Mouse (Mus musculus): ENCODE data around the gene Entpd1. TPM values are rescaled to one million over a fixed set of nuclear protein-coding genes. Genes with fewer than 3 reads are reported as not detected.

Entpd1 gene
- polyA plus RNA-seq, 1 experiment: 41.2 TPM

DNA sequence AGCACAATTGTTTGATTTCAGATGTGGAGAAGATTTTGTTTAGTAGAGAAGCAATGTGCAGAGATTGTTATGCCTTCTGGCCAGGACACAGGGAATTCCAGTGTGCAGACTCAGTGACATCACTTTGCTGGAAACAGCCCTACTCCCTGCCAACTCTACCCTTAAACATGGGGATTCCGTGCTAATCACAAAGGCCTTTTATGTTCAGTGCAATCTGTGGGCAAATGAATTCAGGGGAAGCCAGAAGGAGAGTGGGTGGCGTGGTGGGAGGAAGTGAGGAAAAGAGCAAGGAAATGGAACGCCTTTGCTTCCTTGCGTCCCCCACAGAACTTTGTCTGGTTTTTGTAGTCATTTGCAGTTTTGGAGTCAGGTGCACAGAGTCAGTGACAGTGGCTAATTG lies 90.2 kb downstream of the Entpd1 start:
- TF ChIP-seq POLR2A (IDR thresholded peaks at IDR 0.05; ENCODE audit: borderline replicate concordance, extremely low read depth, low read depth, low read length): no peak
- TF ChIP-seq CTCF (IDR thresholded peaks at IDR 0.05; ENCODE audit: insufficient read depth, low read length): no peak
- 30% methylated on average over 4 of the region's 4 CpGs for WGBS
- Histone ChIP-seq H3K4me3 (replicated peaks; ENCODE audit: extremely low read depth, low read depth, low read length) (no peak overlapping the region), H3K4me1 (ENCODE audit: control insufficient read depth, insufficient read depth, low read length) (peaks cover 24% of the 10 kb centered on the region)
- DNase-seq: no peak

DNA sequence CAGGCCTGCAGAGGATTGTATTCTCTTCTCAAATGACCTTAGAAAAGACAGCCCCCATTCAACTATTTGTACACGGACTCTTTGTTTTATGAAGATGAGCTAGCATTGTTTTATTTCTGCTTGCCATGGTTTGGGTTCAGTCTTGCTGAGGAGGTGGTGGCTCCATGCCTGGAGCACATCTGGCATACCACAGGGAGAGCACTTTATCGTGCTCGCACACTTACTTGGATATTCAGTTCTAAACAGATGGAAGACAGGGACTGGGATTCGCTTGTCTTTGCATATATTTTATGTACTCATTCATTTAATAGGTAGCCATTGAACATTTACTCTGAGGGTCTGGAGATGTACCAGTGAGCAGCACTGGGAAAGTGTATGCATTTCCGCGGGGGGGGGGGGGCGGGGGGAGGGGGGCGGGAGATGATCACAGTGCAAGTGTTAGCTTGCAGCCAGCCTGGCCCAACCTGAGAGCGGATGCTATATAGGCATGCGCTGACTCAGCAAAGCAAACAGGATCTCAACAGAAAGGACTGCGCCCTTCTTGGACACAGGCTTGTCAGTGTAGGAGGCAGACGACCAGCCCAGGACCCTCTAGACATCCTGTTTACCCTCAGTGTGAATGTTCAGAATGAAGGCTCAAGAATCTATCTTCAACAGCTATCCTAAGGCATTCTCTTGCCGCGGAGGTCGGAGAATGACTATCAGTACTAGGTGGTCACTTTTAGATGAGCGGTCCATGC lies 100.9 kb downstream of the Entpd1 start:
- TF ChIP-seq POLR2A (IDR thresholded peaks at IDR 0.05; ENCODE audit: borderline replicate concordance, extremely low read depth, low read depth, low read length) (no peak), CTCF (IDR thresholded peaks at IDR 0.05; ENCODE audit: insufficient read depth, low read length) (no peak)
- Histone ChIP-seq H3K4me1 (ENCODE audit: control insufficient read depth, insufficient read depth, low read length) (no peaks in the 10 kb centered on the region; the same call in 1 of the 2 replicates), H3K4me3 (replicated peaks; ENCODE audit: extremely low read depth, low read depth, low read length) (no peak overlapping the region)
- WGBS: 78% methylated on average over 16 of the region's 16 CpGs
- DNase-seq: no peak

DNA sequence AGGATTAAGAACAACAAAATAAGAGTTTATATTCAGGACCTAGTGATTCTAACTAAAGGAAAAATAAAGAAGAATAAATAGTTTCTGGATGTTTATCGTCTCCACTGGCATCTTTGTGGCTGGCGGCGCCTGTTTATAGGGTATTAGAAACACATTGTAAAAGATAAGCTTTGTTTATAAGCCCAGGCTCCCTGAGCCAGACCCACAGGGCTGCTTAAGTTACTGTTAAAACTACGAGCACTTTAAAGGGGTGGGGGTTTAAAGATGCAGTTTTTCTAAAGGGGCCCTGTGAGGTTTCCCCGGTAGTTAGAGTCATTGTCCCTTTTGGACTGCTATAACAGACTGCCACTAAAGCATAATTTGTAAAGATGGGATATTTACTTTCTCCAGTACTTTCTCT lies 102.5 kb downstream of the Entpd1 start:
- WGBS: 44% methylated on average over 5 of the region's 5 CpGs
- no peak for DNase-seq
- H3K4me1 ChIP-seq (ENCODE audit: control insufficient read depth, insufficient read depth, low read length): no peaks in the 10 kb centered on the region; the same call in 1 of the 2 replicates
- TF ChIP-seq CTCF (IDR thresholded peaks at IDR 0.05; ENCODE audit: insufficient read depth, low read length) (no peak), POLR2A (IDR thresholded peaks at IDR 0.05; ENCODE audit: borderline replicate concordance, extremely low read depth, low read depth, low read length) (no peak)
- no peak overlapping the region for H3K4me3 ChIP-seq (replicated peaks; ENCODE audit: extremely low read depth, low read depth, low read length)

DNA sequence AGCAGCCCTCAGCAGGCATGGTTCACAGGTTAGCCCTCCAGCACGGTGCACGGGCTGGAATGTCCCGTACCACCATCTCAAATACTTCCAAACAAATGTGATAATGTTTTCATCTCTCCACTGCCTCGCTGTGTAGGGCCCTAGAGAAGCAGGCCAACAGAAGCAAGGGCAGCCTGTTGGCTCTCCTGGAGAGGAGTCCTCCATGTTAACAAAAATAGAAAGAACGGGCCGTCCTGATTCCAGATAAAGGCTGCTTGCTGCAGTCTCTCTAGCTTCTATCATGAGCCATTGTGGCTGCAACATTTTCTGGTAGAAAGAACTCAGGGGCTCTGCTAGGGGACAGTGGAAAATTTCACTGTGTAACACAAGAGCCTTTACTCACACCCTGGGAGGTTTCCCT lies 104.8 kb downstream of the Entpd1 start:
- TF ChIP-seq POLR2A (IDR thresholded peaks at IDR 0.05; ENCODE audit: borderline replicate concordance, extremely low read depth, low read depth, low read length) (no peak), CTCF (IDR thresholded peaks at IDR 0.05; ENCODE audit: insufficient read depth, low read length) (no peak)
- no peaks in the 10 kb centered on the region; the same call in 1 of the 2 replicates for H3K4me1 ChIP-seq (ENCODE audit: control insufficient read depth, insufficient read depth, low read length)
- H3K4me3 ChIP-seq (replicated peaks; ENCODE audit: extremely low read depth, low read depth, low read length): no peak overlapping the region
- 71% methylated on average over 6 of the region's 6 CpGs for WGBS
- DNase-seq: no peak

DNA sequence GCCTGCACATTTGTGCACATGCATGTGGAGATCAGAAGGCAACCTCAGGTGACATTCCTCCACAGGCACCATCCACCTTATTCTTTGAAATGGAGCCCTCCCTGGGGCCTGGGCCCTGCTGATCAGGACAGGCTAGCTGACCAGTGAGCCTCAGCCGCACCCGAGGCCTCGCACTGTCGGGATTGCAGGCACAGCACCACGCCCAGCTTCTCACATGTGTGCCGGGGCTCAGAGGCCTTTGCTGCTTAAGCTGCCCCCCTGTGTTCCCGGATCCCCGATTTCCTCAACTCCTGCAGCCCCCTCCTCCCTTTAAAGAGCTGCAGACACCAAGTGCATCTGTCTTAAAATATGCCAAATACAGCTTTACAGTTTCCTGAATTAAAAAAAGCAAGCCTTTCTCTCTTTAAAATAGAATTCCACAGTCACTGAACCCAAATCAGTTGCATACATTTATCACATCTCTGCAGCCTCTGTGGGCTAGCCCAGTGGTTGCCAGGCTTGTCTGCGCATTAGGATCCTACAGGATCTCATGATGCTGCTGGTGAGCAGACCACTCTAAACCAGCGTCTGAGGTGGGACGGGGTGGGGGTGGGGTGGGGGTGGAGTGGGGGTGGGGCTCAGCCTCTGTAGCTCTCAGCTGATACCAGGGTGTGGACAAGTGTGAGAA lies 107.4 kb downstream of the Entpd1 start:
- DNase-seq: no peak
- WGBS: 64% methylated on average over 11 of the region's 11 CpGs

DNA sequence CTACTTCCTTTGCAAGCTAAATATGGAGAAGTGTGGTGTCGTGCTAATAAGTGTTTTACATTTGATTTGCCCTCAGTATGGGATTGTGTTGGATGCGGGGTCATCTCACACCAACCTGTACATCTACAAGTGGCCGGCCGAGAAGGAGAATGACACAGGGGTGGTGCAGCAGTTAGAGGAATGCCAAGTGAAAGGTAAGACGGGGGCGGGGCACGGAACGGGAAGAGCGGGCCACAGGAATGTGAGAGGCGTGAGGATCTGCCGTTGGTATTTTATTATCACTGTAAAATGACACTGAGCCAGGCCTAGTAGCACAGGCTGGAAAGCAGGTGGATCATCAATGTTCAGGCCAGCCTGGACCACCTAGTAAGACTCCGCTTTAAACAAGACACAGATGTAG lies 108.2 kb downstream of the Entpd1 start:
- WGBS: 59% methylated on average over 12 of the region's 12 CpGs
- TF ChIP-seq POLR2A (IDR thresholded peaks at IDR 0.05; ENCODE audit: borderline replicate concordance, extremely low read depth, low read depth, low read length) (no peak), CTCF (IDR thresholded peaks at IDR 0.05; ENCODE audit: insufficient read depth, low read length) (no peak)
- DNase-seq: no peak
- Histone ChIP-seq H3K4me3 (replicated peaks; ENCODE audit: extremely low read depth, low read depth, low read length) (no peak overlapping the region), H3K4me1 (ENCODE audit: control insufficient read depth, insufficient read depth, low read length) (no peaks in the 10 kb centered on the region)

More for the DNA sequence above, 107.4 kb downstream of the Entpd1 start:
- TF ChIP-seq CTCF (IDR thresholded peaks at IDR 0.05; ENCODE audit: insufficient read depth, low read length): no peak
- TF ChIP-seq POLR2A (IDR thresholded peaks at IDR 0.05; ENCODE audit: borderline replicate concordance, extremely low read depth, low read depth, low read length): no peak
- Histone ChIP-seq H3K4me3 (replicated peaks; ENCODE audit: extremely low read depth, low read depth, low read length) (no peak overlapping the region), H3K4me1 (ENCODE audit: control insufficient read depth, insufficient read depth, low read length) (no peaks in the 10 kb centered on the region)

DNA sequence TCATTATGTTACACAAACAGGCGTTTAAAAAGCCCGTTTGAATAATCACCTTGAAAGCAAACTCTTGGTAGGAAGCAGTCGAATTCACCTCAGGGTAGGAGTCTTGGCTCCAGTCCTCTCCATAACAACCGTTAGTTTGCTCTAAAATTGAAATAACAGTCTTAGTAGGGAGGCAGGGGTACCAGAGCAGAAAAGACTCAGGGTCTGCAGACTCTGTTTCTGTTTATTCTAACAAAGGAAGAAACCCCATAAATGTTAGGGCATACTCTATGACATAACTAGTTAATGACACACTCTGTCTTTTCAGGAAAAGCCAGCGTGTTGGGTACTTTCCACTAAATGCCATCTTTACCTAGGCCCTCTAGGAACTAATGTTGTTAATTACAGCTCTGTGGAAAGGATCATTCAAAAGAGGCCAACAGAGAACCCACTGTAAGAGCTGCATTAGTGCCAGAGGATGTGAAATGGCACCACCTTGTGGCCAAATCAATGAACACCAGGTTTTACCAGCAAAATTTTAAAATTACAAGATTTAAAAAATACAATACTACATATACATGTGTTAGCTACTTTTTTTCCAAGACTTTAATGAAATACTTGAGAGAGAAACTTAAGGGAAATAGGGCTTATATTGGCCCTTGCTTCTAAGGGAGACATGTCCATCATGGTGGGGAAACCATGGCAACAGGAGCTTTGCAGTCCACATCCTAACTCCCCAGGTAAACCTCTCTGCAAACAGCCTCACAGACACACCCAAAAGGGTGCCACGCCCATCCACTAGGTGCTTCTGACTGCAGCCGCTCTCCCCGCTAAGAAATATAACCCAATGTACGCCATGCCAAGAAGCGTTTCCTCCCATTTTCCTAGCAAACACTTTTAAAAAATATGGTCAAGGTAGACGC lies 110.2 kb downstream of the Entpd1 start:
- Histone ChIP-seq H3K4me1 (ENCODE audit: control insufficient read depth, insufficient read depth, low read length) (no peaks in the 10 kb centered on the region), H3K4me3 (replicated peaks; ENCODE audit: extremely low read depth, low read depth, low read length) (no peak overlapping the region)
- 52% methylated on average over 11 of the region's 11 CpGs for WGBS
- TF ChIP-seq CTCF (IDR thresholded peaks at IDR 0.05; ENCODE audit: insufficient read depth, low read length) (peak; percentile 53), POLR2A (IDR thresholded peaks at IDR 0.05; ENCODE audit: borderline replicate concordance, extremely low read depth, low read depth, low read length) (no peak)
- peak; percentile 46 for DNase-seq

DNA sequence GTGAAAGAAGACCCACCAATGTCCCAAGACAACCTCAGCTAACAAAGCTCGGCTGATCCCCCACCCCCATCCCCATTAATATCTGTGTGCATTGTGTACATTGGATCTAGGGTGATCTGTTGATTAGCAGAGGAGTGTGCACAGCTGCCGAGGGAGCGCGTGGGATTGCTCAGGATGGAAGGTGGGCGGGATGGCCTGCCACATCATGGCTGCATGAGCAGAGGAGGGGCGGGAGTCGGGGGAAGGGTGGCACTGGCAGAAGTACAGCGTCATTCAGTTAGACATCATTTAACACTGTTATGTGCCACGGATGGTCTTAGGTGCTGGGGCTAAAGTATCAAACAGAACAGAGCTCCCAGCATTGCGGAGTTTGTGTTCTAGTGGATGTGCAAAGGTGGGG lies 111.3 kb downstream of the Entpd1 start:
- H3K4me3 ChIP-seq (replicated peaks; ENCODE audit: extremely low read depth, low read depth, low read length): no peak overlapping the region
- TF ChIP-seq POLR2A (IDR thresholded peaks at IDR 0.05; ENCODE audit: borderline replicate concordance, extremely low read depth, low read depth, low read length) (no peak), CTCF (IDR thresholded peaks at IDR 0.05; ENCODE audit: insufficient read depth, low read length) (no peak)
- no peaks in the 10 kb centered on the region; the same call in 1 of the 2 replicates for H3K4me1 ChIP-seq (ENCODE audit: control insufficient read depth, insufficient read depth, low read length)
- no peak for DNase-seq
- 63% methylated on average over 10 of the region's 10 CpGs for WGBS

DNA sequence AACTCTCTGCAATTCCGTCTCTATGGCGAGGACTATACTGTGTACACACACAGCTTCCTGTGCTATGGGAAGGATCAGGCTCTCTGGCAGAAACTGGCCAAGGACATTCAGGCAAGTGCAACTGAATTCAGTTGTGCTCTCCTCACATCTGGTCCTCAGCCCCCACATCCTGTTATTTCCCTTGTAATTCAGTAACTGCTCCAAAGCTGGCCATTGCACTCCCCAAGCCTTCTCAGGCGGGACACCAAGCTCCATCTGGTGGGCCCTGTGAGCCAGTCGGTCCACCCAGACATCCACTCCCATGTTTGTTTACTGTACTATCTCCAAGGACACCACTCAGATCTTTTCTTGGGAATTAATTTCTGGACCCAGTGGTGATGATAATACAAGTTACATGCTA lies 114.0 kb downstream of the Entpd1 start:
- WGBS: 46% methylated on average over 4 of the region's 4 CpGs
- no peak for DNase-seq
- Histone ChIP-seq H3K4me1 (ENCODE audit: control insufficient read depth, insufficient read depth, low read length) (no peaks in the 10 kb centered on the region; the same call in 1 of the 2 replicates), H3K4me3 (replicated peaks; ENCODE audit: extremely low read depth, low read depth, low read length) (no peak overlapping the region)
- TF ChIP-seq CTCF (IDR thresholded peaks at IDR 0.05; ENCODE audit: insufficient read depth, low read length): no peak
- TF ChIP-seq POLR2A (IDR thresholded peaks at IDR 0.05; ENCODE audit: borderline replicate concordance, extremely low read depth, low read depth, low read length): no peak
